Mouse (Mus musculus) forebrain, embryonic 16.5 days (tissue): ENCODE data around the gene Mpp4. TPM values are rescaled to one million over a fixed set of nuclear protein-coding genes. Genes with fewer than 3 reads are reported as not detected.

Experiments
- ATAC-seq: fragments of 200-750 bp; cut with Nextera tagmentation; 2 replicates; pipeline ENCODE4 v1.8.0; 2017; ENCODE audit warnings: mild to moderate bottlenecking, moderate library complexity
- H3K27ac ChIP-seq: fragments of 300-500 bp; sonication (generic); 2 replicates; pipeline ENCODE4 v1.5.1; 2014; ENCODE audit warnings: low read length, control low read depth
- H3K27me3 ChIP-seq: fragments of 300-500 bp; sonication (generic); replicated peaks from 2 replicates; pipeline ENCODE4 v1.6.1; 2014; ENCODE audit warnings: low read length; ENCODE audit not compliant: control insufficient read depth, insufficient read depth
- H3K36me3 ChIP-seq: fragments of 300-500 bp; sonication (generic); 2 replicates; pipeline ENCODE4 v1.6.1; 2014; ENCODE audit not compliant: control insufficient read depth, insufficient read depth
- H3K4me1 ChIP-seq: fragments of 300-500 bp; sonication (generic); replicated peaks from 2 replicates; pipeline ENCODE4 v1.6.1; 2014; ENCODE audit warnings: low read length; ENCODE audit not compliant: control insufficient read depth, insufficient read depth
- H3K4me2 ChIP-seq: fragments of 300-500 bp; sonication (generic); 2 replicates; pipeline ENCODE4 v1.6.1; 2014; ENCODE audit warnings: mild to moderate bottlenecking, low read length, control low read depth
- H3K4me3 ChIP-seq: fragments of 300-500 bp; sonication (generic); replicated peaks from 2 replicates; pipeline ENCODE4 v1.5.1; 2014; ENCODE audit warnings: mild to moderate bottlenecking, low read length, control low read depth
- H3K9ac ChIP-seq: fragments of 300-500 bp; sonication (generic); replicated peaks from 2 replicates; pipeline ENCODE4 v1.6.1; 2014; ENCODE audit warnings: low read depth, low read length, control low read depth
- H3K9me3 ChIP-seq: fragments of 300-500 bp; sonication (generic); 2 replicates; pipeline ENCODE4 v1.6.1; 2016; ENCODE audit warnings: low read length; ENCODE audit not compliant: control insufficient read depth
- WGBS: fragments of 180-500 bp; shearing (Covaris S2); extraction: QIAGEN DNeasy Blood & Tissue Kit; methylation state at CpG from one replicate; pipeline ENCODE4 v1.1.7; 2014; 5-methylcytosine and 5-hydroxymethylcytosine counted together
- polyA plus RNA-seq: library from polyadenylated mRNA; unstranded; fragments of >200 nt; fragmentation: Nextera tagmentation; extraction: Ambion mirVana; gene quantifications from 2 replicates; pipeline ENCODE4 v1.2.1, GENCODE M21; 2015

The Mpp4 gene
- polyA plus RNA-seq, 1 experiment from 2014 or later, result 0.75 TPM

- Histone ChIP-seq H3K27me3 (no peaks in the 10 kb centered on the region), H3K4me2 (no peak overlapping the region), H3K4me1 (no peaks in the 10 kb centered on the region), H3K4me3 (no peak overlapping the region), H3K36me3 (peaks cover 18% of the 10 kb centered on the region), H3K27ac (no peak overlapping the region), H3K9me3 (no peaks in the 10 kb centered on the region), H3K9ac (no peak overlapping the region)
- ATAC-seq, result no peak
- WGBS, result 89% methylated on average over 5 of the region's 5 CpGs
Measured at GRCm38 (mm10) chr1:59171875-59172274, 8.7 kb upstream of the Mpp4 start.

- Histone ChIP-seq H3K4me1 (no peaks in the 10 kb centered on the region), H3K9ac (no peak overlapping the region), H3K4me2 (no peak overlapping the region), H3K27me3 (no peaks in the 10 kb centered on the region), H3K9me3 (no peaks in the 10 kb centered on the region), H3K36me3 (peaks cover 22% of the 10 kb centered on the region), H3K27ac (no peak overlapping the region), H3K4me3 (no peak overlapping the region)
- WGBS, result 75% methylated on average over 8 of the region's 8 CpGs
- ATAC-seq, result no peak
Measured at GRCm38 (mm10) chr1:59170290-59170689, 7.1 kb upstream of the Mpp4 start.

DNA sequence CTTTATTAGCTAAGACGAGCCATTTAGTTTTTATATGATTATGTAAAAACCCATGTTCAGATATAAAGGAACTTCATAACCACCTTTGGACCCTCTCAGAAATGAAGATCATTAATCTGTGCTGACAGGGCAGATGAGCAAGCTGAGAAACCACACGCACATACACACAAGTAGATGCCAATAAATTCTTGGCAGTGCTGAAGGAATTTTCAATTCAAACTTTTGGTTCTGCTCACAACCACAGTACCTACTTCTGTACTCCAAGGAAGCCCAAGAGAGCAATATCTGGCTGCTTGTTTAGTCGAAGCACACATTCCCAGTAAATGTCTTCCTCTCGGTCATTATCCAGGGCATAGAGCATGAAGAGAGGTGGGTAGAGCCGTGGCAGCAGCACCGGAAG lies 6.4 kb upstream of the Mpp4 start:
- H3K9me3 ChIP-seq, result no peaks in the 10 kb centered on the region
- no peak overlapping the region for H3K4me3 ChIP-seq
- no peak overlapping the region for H3K9ac ChIP-seq
- no peaks in the 10 kb centered on the region for H3K4me1 ChIP-seq
- WGBS, result 91% methylated on average over 6 of the region's 6 CpGs
- no peak for ATAC-seq
- H3K36me3 ChIP-seq, result peaks cover 19% of the 10 kb centered on the region
- H3K27ac ChIP-seq, result no peak overlapping the region
- no peak overlapping the region for H3K4me2 ChIP-seq
- no peaks in the 10 kb centered on the region for H3K27me3 ChIP-seq

- no peak overlapping the region for H3K27ac ChIP-seq
- WGBS, result 87% methylated on average over 2 of the region's 2 CpGs
- no peak overlapping the region for H3K9ac ChIP-seq
- H3K4me3 ChIP-seq, result no peak overlapping the region
- no peaks in the 10 kb centered on the region for H3K9me3 ChIP-seq
- H3K4me1 ChIP-seq, result no peaks in the 10 kb centered on the region
- peaks cover 16% of the 10 kb centered on the region for H3K36me3 ChIP-seq
- no peak overlapping the region for H3K4me2 ChIP-seq
- no peak for ATAC-seq
- H3K27me3 ChIP-seq, result no peaks in the 10 kb centered on the region
Measured at GRCm38 (mm10) chr1:59168556-59168955, 5.4 kb upstream of the Mpp4 start.

GRCm38 (mm10) chr1:59167654-59168425 lies 4.7 kb upstream of the Mpp4 start:
- Histone ChIP-seq H3K36me3 (peaks cover 16% of the 10 kb centered on the region), H3K27me3 (no peaks in the 10 kb centered on the region), H3K4me3 (no peak overlapping the region), H3K4me1 (no peaks in the 10 kb centered on the region), H3K27ac (no peak overlapping the region), H3K9ac (no peak overlapping the region), H3K9me3 (no peaks in the 10 kb centered on the region), H3K4me2 (no peak overlapping the region)
- no peak for ATAC-seq
- 89% methylated on average over 4 of the region's 4 CpGs for WGBS

DNA sequence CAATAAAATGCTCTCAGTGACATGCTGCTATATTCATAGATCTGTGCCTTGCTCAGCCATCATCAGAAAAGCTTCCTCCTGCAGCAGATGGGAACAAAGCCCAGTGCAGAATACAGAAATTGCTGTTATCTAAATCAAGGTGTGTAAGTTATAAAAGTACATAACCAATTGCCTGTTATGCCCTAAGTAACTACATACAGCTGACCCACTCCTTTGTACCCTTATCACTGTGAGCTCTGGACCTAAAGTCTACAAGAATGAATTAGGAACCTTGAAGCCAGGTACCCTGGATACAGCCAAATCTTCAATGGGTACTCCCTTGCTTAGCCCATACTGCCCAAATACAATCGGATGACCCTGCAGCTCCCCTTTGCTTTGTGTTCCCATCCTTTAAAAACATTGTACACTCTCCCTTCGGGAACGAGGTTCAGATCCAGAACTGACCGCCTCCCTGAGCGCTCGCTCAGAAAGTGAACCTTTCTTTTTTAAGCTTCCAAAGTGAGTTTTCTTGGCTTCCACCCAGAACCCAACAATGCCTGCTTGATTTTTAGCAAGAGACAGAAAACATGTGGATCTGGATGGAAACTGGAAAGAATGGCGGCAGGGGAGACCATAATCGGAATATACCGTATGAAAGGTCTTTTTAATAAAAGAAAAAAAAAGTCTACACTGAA lies 3.2 kb upstream of the Mpp4 start:
- 75% methylated on average over 9 of the region's 9 CpGs for WGBS
- no peak for ATAC-seq
- H3K4me2 ChIP-seq, result no peak overlapping the region
- no peaks in the 10 kb centered on the region for H3K27me3 ChIP-seq
- peaks cover 16% of the 10 kb centered on the region for H3K36me3 ChIP-seq
- H3K4me1 ChIP-seq, result peaks cover 2% of the 10 kb centered on the region; the same call in 1 of the 2 replicates
- no peak overlapping the region for H3K9ac ChIP-seq
- no peaks in the 10 kb centered on the region for H3K9me3 ChIP-seq
- H3K27ac ChIP-seq, result no peak overlapping the region
- H3K4me3 ChIP-seq, result no peak overlapping the region

GRCm38 (mm10) chr1:59163918-59164317 lies 729 bp upstream of the Mpp4 start:
- Histone ChIP-seq H3K27me3 (no peaks in the 10 kb centered on the region), H3K4me2 (no peak overlapping the region), H3K36me3 (peaks cover 16% of the 10 kb centered on the region), H3K4me3 (no peak overlapping the region), H3K27ac (no peak overlapping the region), H3K9ac (no peak overlapping the region), H3K4me1 (peaks cover 2% of the 10 kb centered on the region; the same call in 1 of the 2 replicates), H3K9me3 (no peaks in the 10 kb centered on the region)
- ATAC-seq, result no peak
- WGBS, result 18% methylated on average over 5 of the region's 5 CpGs

GRCm38 (mm10) chr1:59162309-59163024 lies 722 bp downstream of the Mpp4 start:
- Histone ChIP-seq H3K4me3 (no peak overlapping the region), H3K4me2 (no peak overlapping the region), H3K9me3 (no peaks in the 10 kb centered on the region), H3K27me3 (no peaks in the 10 kb centered on the region), H3K4me1 (peaks cover 2% of the 10 kb centered on the region; the same call in 1 of the 2 replicates), H3K36me3 (peaks cover 9% of the 10 kb centered on the region), H3K27ac (no peak overlapping the region), H3K9ac (no peak overlapping the region)
- 25% methylated on average over 8 of the region's 8 CpGs for WGBS
- no peak for ATAC-seq

- no peak overlapping the region for H3K4me2 ChIP-seq
- no peaks in the 10 kb centered on the region; the same call in 1 of the 2 replicates for H3K36me3 ChIP-seq
- H3K27me3 ChIP-seq, result no peaks in the 10 kb centered on the region
- no peak overlapping the region for H3K9ac ChIP-seq
- ATAC-seq, result no peak
- H3K27ac ChIP-seq, result no peak overlapping the region
- no peaks in the 10 kb centered on the region for H3K9me3 ChIP-seq
- peaks cover 2% of the 10 kb centered on the region; the same call in 1 of the 2 replicates for H3K4me1 ChIP-seq
- WGBS, result 70% methylated on average over 6 of the region's 6 CpGs
- no peak overlapping the region for H3K4me3 ChIP-seq
Measured at GRCm38 (mm10) chr1:59161396-59161795, 1.8 kb downstream of the Mpp4 start.
